Mouse (Mus musculus) G1E-ER4 (cell line): ENCODE data around the gene Fam174a. TPM values are rescaled to one million over a fixed set of nuclear protein-coding genes. Genes with fewer than 3 reads are reported as not detected.

ENCODE experiments used
- GATA1 ChIP-seq: IDR thresholded peaks from one replicate; pipeline ENCODE4 v1.8.0; 2012; ENCODE audit warnings: low read length, inconsistent platforms
- polyA plus RNA-seq: library from polyadenylated mRNA; stranded (reverse); fragments of >175 nt; gene quantifications from 2 replicates; pipeline ENCODE4 v1.2.3, GENCODE M21; 2012

Gene Fam174a
- 27.3 and 38.0 TPM in 2 replicates for polyA plus RNA-seq

DNA sequence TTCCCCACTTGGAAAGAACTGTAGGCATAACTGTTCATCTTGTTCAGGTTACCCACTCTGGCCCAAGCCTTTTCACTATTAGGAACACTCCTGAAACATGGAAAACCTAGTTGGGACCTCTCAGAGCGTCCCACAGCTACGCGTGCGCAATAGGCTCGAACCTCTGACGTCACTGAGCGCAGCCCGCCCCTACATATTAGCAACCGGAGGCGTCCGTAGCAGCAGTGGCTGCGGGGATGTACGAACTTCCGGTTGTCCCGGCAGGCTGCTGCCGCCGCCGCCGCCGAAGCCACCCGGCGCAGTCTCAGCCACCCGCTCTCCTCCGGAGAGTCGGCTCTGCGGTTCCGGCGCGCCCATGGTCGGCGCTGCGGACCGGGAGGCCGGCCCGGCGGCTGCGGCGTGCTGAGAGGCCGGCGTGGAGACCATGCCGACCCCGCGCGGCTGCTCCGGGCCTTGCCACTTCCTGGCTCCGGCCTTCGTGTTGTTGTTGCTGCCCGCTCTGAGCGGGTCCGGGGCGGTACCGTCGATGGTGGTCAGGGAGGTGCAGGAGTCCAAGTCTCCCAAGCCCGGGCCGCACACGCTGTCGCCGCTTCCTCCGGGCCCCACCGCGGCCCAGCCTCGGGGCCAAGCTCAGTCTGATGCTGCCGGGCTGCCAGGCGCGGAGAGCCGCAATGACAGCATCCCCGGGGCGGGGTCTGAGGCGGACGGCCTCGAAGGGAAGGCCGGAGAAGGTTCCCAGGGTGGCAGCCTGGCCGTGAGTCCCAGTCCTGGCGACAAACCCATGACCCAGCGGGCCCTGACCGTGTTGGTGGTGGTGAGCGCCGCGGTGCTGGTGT is at the start of gene Fam174a:
TSS of gene Fam174a (plus strand) at position 231 of the 836 bp plus-strand sequence.
- no peak for TF ChIP-seq GATA1

DNA sequence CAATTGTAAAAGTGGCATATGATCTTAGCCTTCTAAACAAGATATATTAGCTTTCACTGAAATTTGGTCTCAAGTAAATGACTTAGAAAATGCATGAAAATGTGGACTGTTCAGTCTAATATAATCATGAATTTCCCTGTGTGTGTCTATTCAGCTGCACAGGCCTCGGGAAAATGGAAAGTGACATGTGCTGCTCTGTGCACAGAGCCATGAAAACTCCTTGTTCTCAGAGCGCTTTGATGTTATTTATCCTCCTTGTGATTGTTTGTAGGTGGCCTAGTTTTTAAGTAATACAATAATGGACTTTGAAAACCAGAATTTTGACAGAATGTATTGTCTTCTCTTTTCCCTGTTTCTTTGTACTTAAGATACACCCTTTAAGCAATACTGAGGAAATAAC is 49.6 kb upstream of the Fam174a start:
- TF ChIP-seq GATA1 = no peak

DNA sequence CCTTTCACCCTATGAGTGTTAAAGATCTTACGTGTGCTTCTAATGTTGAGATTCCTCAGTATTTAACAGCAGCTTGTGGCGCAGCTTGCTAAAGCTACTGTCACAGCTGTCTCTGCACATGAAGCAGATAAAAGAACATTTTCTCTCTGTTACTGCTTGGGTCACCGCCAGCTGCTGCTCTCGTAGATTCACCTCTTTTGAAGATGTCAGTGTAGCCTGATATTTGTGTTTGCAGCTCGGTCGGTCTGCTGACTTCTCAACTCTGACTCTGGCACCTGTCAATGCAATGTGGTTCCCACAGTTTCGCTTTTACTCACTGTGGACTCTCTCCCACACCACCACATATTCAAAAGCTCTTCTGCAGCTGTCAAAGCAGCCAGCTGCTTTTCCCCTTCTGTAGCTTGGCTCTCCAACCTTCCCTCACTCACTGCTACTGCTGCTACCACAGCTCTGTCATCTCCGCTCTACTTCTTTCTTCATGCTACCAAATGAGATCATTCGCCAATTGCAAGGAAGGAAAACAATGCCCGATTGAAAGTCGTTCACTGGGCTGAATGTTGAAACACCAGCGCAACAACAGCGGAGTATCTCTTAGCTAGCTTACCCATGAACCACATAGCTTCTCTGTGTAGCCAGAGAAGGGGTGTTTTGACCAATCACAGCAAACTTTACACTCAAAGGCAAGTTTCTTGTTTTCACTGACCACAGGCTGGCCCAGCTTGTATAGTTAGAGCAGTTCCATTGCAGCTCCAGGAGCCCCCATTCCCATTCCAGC is 45.3 kb upstream of the Fam174a start:
- TF ChIP-seq GATA1 = no peak

DNA sequence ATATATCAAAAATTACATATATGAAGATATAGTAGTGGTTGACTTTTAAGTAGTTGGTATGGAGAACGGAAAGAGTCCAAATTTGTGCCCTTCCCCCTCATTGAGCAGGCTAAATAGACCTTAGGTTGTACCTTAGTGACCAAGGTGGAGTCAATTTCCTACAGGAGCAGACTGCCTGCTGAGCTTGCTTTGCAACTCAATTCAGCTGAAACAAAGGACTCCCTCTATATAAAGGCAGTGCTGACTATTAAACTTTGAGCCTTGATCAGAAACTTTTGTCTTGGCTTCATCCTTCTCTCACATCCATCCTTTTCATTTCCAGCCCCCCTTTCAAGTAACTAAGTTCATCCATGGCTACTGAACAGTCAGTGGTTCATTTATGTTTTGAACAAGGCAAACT is 40.1 kb upstream of the Fam174a start:
- TF ChIP-seq GATA1 = no peak

GRCm38 (mm10) chr1:95308324-95308723 is 5.1 kb upstream of the Fam174a start:
- no peak for TF ChIP-seq GATA1

GRCm38 (mm10) chr1:95314229-95314555 is 769 bp downstream of the Fam174a start:
- TF ChIP-seq GATA1 = no peak

DNA sequence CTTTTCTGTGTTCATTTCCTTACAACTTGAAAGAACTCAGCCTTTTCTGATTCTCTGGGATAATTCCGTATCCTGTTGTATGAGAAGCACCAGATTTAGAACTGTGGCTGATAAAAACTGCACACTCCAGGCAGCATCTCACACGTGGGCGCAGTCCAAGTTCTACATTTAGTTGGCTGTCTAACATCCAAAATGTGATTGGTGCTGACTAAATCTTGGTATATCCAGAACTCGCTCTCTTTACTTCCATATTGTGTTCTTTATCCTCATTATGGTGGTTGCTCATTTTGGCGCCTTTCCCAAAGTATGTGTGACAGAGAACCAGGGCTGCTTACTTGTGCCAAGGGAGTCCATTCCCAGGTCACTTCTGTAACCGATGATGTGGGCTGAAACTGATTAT is 2.6 kb downstream of the Fam174a start:
- no peak for TF ChIP-seq GATA1

DNA sequence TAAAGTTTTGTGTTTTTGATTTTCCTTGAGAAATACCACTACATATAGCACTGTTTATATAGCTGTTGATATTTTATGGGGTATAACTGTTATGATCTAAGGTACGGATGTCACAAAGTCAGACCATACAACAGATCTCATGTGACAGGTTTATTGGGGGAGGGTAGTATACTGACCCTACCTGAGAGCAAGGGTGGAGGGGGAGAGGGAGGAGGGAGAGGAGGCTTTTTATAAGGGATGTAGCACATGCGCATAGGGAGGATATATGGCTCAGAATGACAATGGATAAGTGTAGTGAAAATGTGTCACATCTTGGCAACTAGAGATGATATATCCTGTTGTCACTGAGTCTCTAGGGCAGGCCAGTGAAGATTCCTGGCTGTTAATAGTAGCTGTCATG is 8.8 kb downstream of the Fam174a start:
- TF ChIP-seq GATA1 = no peak

GRCm38 (mm10) chr1:95323004-95323403 is 9.6 kb downstream of the Fam174a start:
- no peak for TF ChIP-seq GATA1

GRCm38 (mm10) chr1:95326856-95327255 is 13.4 kb downstream of the Fam174a start:
- no peak for TF ChIP-seq GATA1

GRCm38 (mm10) chr1:95339618-95340017 is 26.2 kb downstream of the Fam174a start:
- TF ChIP-seq GATA1 = no peak

- no peak for TF ChIP-seq GATA1
Observed at GRCm38 (mm10) chr1:95342242-95342641, 28.8 kb downstream of the Fam174a start.

- TF ChIP-seq GATA1 = no peak
Observed at GRCm38 (mm10) chr1:95343585-95344485, 30.4 kb downstream of the Fam174a start.

DNA sequence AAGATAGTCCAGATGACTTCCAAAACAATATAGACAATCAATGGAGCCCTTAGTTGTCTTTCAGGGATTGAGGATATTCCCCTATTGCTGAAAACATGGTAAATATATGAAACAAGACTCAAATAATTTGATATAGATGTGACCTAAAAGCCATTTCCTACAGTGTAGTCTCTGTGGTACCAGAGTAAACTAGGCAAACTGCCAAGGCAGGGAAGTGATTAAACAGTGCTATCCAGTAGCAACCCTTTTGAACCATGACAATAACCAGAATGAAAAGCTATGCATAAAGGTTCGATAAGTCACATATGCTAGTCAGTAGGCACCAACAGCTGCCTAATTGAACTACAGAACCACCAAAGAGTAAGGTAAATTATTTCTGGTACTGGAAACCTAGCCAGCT is 40.7 kb downstream of the Fam174a start:
- no peak for TF ChIP-seq GATA1

DNA sequence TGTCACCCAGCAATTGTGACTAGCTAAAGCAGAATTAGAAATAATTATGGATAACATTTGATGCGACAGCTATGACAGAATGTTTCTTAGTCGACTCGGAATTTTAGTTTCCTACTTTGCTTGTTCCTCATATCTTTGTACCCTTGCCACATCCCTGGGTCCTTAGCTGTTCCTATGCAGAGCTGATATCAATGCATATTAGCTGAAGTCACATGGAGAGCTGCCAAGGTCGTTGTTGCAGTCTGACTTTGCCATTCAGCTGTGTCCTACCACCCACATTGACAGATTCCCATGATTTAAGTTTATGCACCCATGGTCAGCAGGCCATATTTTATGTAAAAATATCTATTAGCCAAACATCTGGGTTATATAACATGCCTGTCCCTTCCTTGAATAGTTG is 43.5 kb downstream of the Fam174a start:
- TF ChIP-seq GATA1 = no peak

GRCm38 (mm10) chr1:95363692-95364091 is 50.3 kb downstream of the Fam174a start:
- no peak for TF ChIP-seq GATA1
